Mouse (Mus musculus) liver, embryonic 14.5 days (tissue): ENCODE results near the gene Terb1. TPM values are rescaled to one million over a fixed set of nuclear protein-coding genes. Genes with fewer than 3 reads are reported as not detected.

ENCODE experiments used
- ATAC-seq: fragments of 200-750 bp; cut with Nextera tagmentation; 2 replicates; pipeline ENCODE4 v1.8.0; 2017; ENCODE audit warnings: moderate number of reproducible peaks, mild to moderate bottlenecking, moderate library complexity; ENCODE audit not compliant: insufficient read depth
- DNase-seq, 3 experiments: peaks; one replicate each; pipeline ENCODE4 v3.0.0-alpha.2; 2012 to 2013; ENCODE audit warnings: low read depth in 3 of 3, low spot score in 3 of 3
- H3K27ac ChIP-seq: fragments of 300-500 bp; sonication (generic); 2 replicates; pipeline ENCODE4 v1.5.1; 2014; ENCODE audit warnings: moderate library complexity, mild to moderate bottlenecking, control low read depth, inconsistent platforms
- H3K27me3 ChIP-seq: fragments of 300-500 bp; sonication (generic); 2 replicates; pipeline ENCODE4 v1.6.1; 2014; ENCODE audit warnings: mild to moderate bottlenecking, low read length, moderate library complexity; ENCODE audit not compliant: control insufficient read depth, insufficient read depth
- H3K36me3 ChIP-seq: fragments of 300-500 bp; sonication (generic); replicated peaks from 2 replicates; pipeline ENCODE4 v1.6.1; 2014; ENCODE audit warnings: low read depth; ENCODE audit not compliant: control insufficient read depth, insufficient read depth
- H3K4me1 ChIP-seq, 2 experiments: fragments of 200-500 bp in 1 of 2; fragments of 300-500 bp in 1 of 2; sonication (generic) in 1 of 2; replicated peaks; 2 replicates each; pipeline ENCODE4 v1.6.1; 2012 to 2014; ENCODE audit warnings: antibody characterized with exemption in 1 of 2, inconsistent platforms in 1 of 2, low read length in 1 of 2; ENCODE audit not compliant: control insufficient read depth in 2 of 2, insufficient read depth in 2 of 2
- H3K4me2 ChIP-seq: fragments of 300-500 bp; sonication (generic); 2 replicates; pipeline ENCODE4 v1.6.1; 2014; ENCODE audit warnings: low read depth, mild to moderate bottlenecking, control low read depth, moderate library complexity
- H3K4me3 ChIP-seq, 2 experiments: fragments of 200-500 bp in 1 of 2; fragments of 300-500 bp in 1 of 2; sonication (generic) in 1 of 2; 2 replicates each; pipeline ENCODE4 v1.5.1; 2012 to 2014; ENCODE audit warnings: low read depth in 2 of 2, low read length in 2 of 2, mild to moderate bottlenecking in 2 of 2, control low read depth in 1 of 2, inconsistent platforms in 1 of 2, moderate library complexity in 1 of 2; ENCODE audit not compliant: insufficient read depth in 1 of 2
- H3K9ac ChIP-seq: fragments of 300-500 bp; sonication (generic); replicated peaks from 2 replicates; pipeline ENCODE4 v1.6.1; 2014; ENCODE audit warnings: mild to moderate bottlenecking, control low read depth, moderate library complexity
- H3K9me3 ChIP-seq: fragments of 300-500 bp; sonication (generic); 2 replicates; pipeline ENCODE4 v1.6.1; 2016; ENCODE audit warnings: low read length, mixed read lengths; ENCODE audit not compliant: control insufficient read depth
- CTCF ChIP-seq: IDR thresholded peaks from 2 replicates; pipeline ENCODE4 v1.5.1; 2016; ENCODE audit warnings: antibody characterized with exemption, low read depth, control low read depth
- EP300 ChIP-seq: IDR thresholded peaks from 2 replicates; pipeline ENCODE4 v1.6.1; 2016; ENCODE audit warnings: antibody characterized with exemption, low read depth
- WGBS: fragments of 180-500 bp; shearing (Covaris S2); extraction: QIAGEN DNeasy Blood & Tissue Kit; methylation state at CpG from one replicate; pipeline ENCODE4 v1.1.7; 2014; ENCODE audit not compliant: insufficient replicate concordance; 5-methylcytosine and 5-hydroxymethylcytosine counted together
- polyA plus RNA-seq, 2 experiments: library from polyadenylated mRNA; depleted of rRNA in 1 of 2; stranded (reverse) in 1 of 2; unstranded in 1 of 2; fragments of >200 nt; fragmentation: Nextera tagmentation in 1 of 2; extraction: Ambion mirVana in 1 of 2; gene quantifications; 2 replicates each; pipeline versions ENCODE4 v1.2.1 to v1.2.3; 2012 to 2014

Gene Terb1
- polyA plus RNA-seq, 2 experiments, result not detected

DNA sequence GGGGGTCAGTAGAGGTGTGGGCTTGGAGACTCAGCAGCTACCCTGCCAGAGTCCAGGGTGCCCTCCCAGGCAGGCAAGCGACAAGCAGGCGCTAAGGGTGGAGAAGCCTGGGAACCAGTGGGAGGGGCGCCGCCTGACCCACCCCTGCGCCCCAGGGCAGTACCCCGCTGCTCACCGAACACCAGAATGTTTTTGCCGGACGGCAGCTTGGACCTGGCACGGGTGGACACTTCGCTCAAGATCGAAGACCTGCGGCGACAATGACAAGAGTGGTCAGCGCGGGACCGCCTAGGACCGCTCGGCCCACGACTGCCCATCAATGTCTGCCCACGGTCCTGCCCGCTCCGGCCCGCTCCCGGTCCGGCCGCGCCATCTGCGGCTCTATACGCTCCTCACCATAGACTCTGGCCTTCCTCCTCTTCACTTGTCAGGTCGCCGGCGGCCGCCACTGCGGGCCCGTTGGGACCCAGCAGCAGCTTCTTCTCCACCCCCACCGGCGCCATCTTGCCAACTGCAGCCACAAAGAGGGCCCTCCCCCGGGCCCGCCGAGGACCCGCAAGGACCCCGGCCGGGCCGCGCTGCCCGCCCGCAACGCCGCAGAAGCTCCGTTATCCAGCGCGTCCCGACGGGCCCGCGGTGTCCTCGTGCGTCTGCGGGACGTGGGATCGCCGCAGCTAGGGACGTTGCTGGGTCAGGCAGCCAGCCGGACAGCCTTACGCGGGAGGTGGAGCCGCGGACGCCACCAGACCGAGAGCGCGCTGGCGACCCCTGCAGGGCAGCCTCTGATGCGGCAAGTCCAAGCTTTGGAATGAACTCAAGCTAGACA is 67.2 kb downstream of the Terb1 start, which contains the start of gene Dync1li2:
Dync1li2 (minus strand) TSS at position 749 of the 826 bp plus-strand sequence.
- ATAC-seq, result peak; percentile 88
- Histone ChIP-seq H3K9me3 (no peaks in the 10 kb centered on the region), H3K4me1 (peaks cover 7 to 11% of the 10 kb centered on the region in 2 experiments), H3K4me2 (peak within 1 kb of the TSS; percentile 94), H3K27ac (peak within 1 kb of the TSS; percentile 39), H3K4me3 (peak within 1 kb of the TSS; percentile 86 to 93), H3K36me3 (peaks cover 18% of the 10 kb centered on the region), H3K27me3 (no peaks in the 10 kb centered on the region), H3K9ac (peak within 1 kb of the TSS; percentile 90)
- TF ChIP-seq EP300 (peak; percentile 23; the same call in 1 of the 2 replicates), CTCF (peak; percentile 95)
- DNase-seq, result peak; percentile 65 to 74 (median 70)
- WGBS, result under 1% methylated on average over 75 of the region's 75 CpGs

DNA sequence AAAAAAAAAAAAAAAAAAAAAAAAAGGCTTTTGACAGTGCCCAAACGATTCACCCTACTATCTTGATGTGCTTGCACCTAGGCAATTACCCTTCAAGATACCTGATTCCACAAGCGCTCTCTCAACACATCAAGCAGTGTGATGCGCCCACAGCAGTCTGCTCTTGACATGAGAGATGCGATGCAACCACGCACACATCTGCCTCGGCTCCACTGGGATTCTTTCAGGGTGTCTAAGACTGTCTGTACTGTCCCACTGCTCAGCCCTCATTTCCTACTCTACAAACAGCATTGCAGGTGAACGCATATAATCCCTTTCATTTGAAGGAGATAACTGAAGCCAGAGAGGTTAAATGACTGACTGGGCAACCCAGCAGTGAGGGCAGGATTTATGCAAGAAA is 68.1 kb downstream of the Terb1 start:
- H3K4me3 ChIP-seq, result peak overlapping the region; percentile 86 to 93
- H3K4me2 ChIP-seq, result peak overlapping the region; percentile 94
- H3K36me3 ChIP-seq, result peaks cover 25% of the 10 kb centered on the region
- H3K9me3 ChIP-seq, result no peaks in the 10 kb centered on the region
- H3K27ac ChIP-seq, result no peak overlapping the region
- no peak for TF ChIP-seq CTCF
- TF ChIP-seq EP300, result no peak
- H3K4me1 ChIP-seq, result peaks cover 7 to 11% of the 10 kb centered on the region in 2 experiments
- no peaks in the 10 kb centered on the region for H3K27me3 ChIP-seq
- WGBS, result 56% methylated on average over 7 of the region's 7 CpGs
- no peak for ATAC-seq
- no peak for DNase-seq
- H3K9ac ChIP-seq, result peak overlapping the region; percentile 90

DNA sequence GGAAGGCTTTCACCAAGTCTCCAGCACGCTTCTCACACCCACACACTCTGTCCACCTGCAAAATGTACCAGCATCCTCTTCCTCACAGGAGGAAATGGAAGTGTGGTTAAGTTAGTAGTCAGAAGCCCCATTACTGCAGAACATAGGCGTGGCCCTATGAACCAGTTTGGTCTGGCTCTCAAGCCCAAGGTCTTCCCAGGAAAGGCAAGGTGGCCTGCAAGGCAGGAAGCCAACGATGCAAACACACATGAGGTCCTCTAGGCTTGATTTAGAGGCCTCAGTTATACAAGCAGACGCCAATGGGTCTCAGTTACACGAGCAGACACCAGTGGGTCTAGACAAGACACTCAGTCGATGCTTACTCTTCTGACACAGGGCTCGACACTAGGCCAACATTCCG is 70.2 kb downstream of the Terb1 start:
- no peak overlapping the region for H3K4me3 ChIP-seq
- WGBS, result 79% methylated on average over 8 of the region's 8 CpGs
- peaks cover 37% of the 10 kb centered on the region for H3K36me3 ChIP-seq
- no peak overlapping the region for H3K9ac ChIP-seq
- no peaks in the 10 kb centered on the region for H3K9me3 ChIP-seq
- no peak overlapping the region for H3K27ac ChIP-seq
- H3K27me3 ChIP-seq, result no peaks in the 10 kb centered on the region
- H3K4me2 ChIP-seq, result no peak overlapping the region
- DNase-seq (no peak), ATAC-seq (no peak)
- TF ChIP-seq CTCF, result no peak
- peaks cover 7 to 16% of the 10 kb centered on the region in 2 experiments for H3K4me1 ChIP-seq

DNA sequence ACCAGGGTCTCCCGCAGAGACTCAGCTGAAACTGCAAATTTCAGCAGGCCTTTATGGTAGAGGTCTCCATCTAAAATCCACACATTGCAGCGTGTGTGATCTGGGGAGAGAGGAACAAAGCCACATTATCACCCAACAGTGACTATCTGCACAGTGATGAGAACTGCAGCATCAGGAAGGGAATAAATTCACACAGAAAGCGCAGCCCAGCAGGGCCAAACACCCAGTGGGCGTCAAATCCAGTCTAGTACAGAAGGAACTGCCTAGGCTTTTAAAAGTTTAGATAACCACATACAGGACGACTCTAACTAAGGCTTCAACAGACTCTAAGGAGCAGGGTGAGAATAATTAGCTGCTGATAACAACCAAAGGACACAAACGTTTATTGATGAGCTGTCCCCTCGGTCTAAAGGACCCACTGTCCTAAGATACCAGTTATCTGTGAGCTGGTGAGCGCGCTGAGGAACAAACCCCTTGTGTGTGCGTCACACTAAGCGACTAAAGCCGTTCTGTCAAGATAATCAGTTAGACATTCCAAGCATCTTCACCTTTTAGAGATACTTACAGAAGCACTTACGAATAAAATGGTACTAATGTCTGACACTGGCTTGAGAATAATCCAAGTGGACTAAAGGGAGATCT is 72.1 kb downstream of the Terb1 start:
- Histone ChIP-seq H3K4me3 (no peak overlapping the region), H3K27ac (no peak overlapping the region), H3K4me1 (peaks cover 7 to 22% of the 10 kb centered on the region in 2 experiments), H3K36me3 (peaks cover 37% of the 10 kb centered on the region), H3K27me3 (no peaks in the 10 kb centered on the region), H3K9ac (no peak overlapping the region), H3K9me3 (no peaks in the 10 kb centered on the region), H3K4me2 (no peak overlapping the region)
- WGBS, result 77% methylated on average over 13 of the region's 13 CpGs
- no peak for DNase-seq
- ATAC-seq, result no peak
- no peak for TF ChIP-seq CTCF
- TF ChIP-seq EP300, result no peak

DNA sequence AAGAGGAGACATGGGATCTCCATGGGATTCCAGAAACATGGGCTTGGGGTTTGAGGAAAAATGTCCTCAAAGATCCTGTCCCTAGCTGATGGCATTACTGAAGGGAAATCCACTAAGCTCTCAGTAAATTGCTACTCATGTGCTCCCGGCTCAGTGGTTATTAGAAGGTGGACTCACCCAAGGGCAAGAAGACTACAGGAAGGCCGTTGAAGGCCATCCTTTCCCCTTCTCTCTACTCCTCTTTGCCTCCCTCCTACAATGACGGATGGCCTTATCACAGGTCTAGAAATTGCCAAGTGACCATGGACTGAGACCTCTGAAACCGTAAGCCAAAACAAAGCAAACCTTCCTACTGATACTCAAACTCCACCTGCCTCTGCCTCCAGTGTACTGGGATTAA is 73.1 kb downstream of the Terb1 start:
- no peak overlapping the region for H3K4me2 ChIP-seq

More for the DNA sequence above, 73.1 kb downstream of the Terb1 start:
- peaks cover 43% of the 10 kb centered on the region for H3K36me3 ChIP-seq
- peaks cover 3 to 16% of the 10 kb centered on the region in 2 experiments for H3K4me1 ChIP-seq
- no peak for ATAC-seq
- TF ChIP-seq CTCF, result no peak
- no peak for TF ChIP-seq EP300
- H3K9ac ChIP-seq, result no peak overlapping the region
- 87% methylated on average over 4 of the region's 4 CpGs for WGBS
- H3K9me3 ChIP-seq, result no peaks in the 10 kb centered on the region
- no peaks in the 10 kb centered on the region for H3K27me3 ChIP-seq
- no peak overlapping the region for H3K4me3 ChIP-seq
- H3K27ac ChIP-seq, result no peak overlapping the region
- DNase-seq, result no peak
